Mouse (Mus musculus): ENCODE measurements around the gene Pde7b.

The Pde7b gene

GRCm38 (mm10) chr10:20632256-20633084 is 92.4 kb downstream of the Pde7b start:
- no peak for DNase-seq

- DNase-seq = no peak
These were observed 94.8 kb downstream of the Pde7b start for GRCm38 (mm10) chr10:20630122-20630521.

- no peak for DNase-seq
These were observed 99.0 kb downstream of the Pde7b start for GRCm38 (mm10) chr10:20625702-20626375.

- DNase-seq = no peak
These were observed 103.0 kb downstream of the Pde7b start for GRCm38 (mm10) chr10:20621661-20622454.

GRCm38 (mm10) chr10:20606007-20606406 is 118.9 kb downstream of the Pde7b start:
- no peak for DNase-seq

GRCm38 (mm10) chr10:20595107-20595810 is 129.6 kb downstream of the Pde7b start:
- DNase-seq = no peak

GRCm38 (mm10) chr10:20594015-20594414 is 130.9 kb downstream of the Pde7b start:
- no peak for DNase-seq

GRCm38 (mm10) chr10:20590100-20590499 is 134.8 kb downstream of the Pde7b start:
- DNase-seq = no peak

GRCm38 (mm10) chr10:20585959-20586358 is 138.9 kb downstream of the Pde7b start:
- no peak for DNase-seq

- DNase-seq = no peak
These were observed 149.9 kb downstream of the Pde7b start for GRCm38 (mm10) chr10:20575002-20575401.

- DNase-seq = no peak
These were observed 150.5 kb downstream of the Pde7b start for GRCm38 (mm10) chr10:20574414-20574813.

- no peak for DNase-seq
These were observed 153.4 kb downstream of the Pde7b start for GRCm38 (mm10) chr10:20571521-20571920.

- no peak for DNase-seq
These were observed 156.2 kb downstream of the Pde7b start for GRCm38 (mm10) chr10:20568630-20569029.

- DNase-seq = no peak
These were observed 157.1 kb downstream of the Pde7b start for GRCm38 (mm10) chr10:20567684-20568236.

GRCm38 (mm10) chr10:20556477-20556876 is 168.4 kb downstream of the Pde7b start:
- no peak for DNase-seq

- no peak for DNase-seq
These were observed 173.5 kb downstream of the Pde7b start for GRCm38 (mm10) chr10:20551341-20551740.

- no peak for DNase-seq
These were observed 174.1 kb downstream of the Pde7b start for GRCm38 (mm10) chr10:20550771-20551170.

GRCm38 (mm10) chr10:20550161-20550560 is 174.7 kb downstream of the Pde7b start:
- no peak for DNase-seq

GRCm38 (mm10) chr10:20548833-20549710 is 175.8 kb downstream of the Pde7b start:
- DNase-seq = no peak

GRCm38 (mm10) chr10:20547951-20548551 is 176.8 kb downstream of the Pde7b start:
- DNase-seq = no peak

- DNase-seq = no peak
These were observed 181.8 kb downstream of the Pde7b start for GRCm38 (mm10) chr10:20543121-20543520.

All from cerebellum, adult 9-11 months (tissue).